Mouse (Mus musculus) CD4-positive, CD25-positive, alpha-beta regulatory T cell, adult 4 months (primary cell): ENCODE measurements at regions not wholly inside any gene's neighbourhood (a gene's known extent, or its start where the extent isn't known, plus 50 kb on each side); places are given as distances from the start of the nearest gene placed in this dataset.

Experiments used
- ATAC-seq: one replicate; pipeline ENCODE4 v1.8.0; 2017

DNA sequence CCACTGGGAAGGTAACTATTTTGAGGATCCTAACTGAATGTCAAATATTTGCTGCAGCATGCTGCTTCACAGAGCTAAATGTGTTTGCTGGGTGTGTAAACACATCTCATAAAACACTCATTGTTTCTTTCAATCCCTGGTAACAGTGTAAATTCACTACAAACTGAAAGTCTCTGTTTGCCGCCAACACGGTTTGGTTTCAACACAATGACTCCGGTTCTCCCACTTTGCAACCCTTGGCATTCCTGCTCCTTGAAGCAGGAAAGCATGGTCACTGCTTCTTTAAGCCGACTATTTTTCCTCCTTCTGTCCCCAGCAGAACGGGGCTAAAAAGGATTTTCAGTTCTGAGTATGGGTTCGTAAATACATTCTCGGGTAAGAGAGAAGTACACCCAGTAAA is 328.3 kb downstream of the Klf6 start:
- ATAC-seq: no peak

DNA sequence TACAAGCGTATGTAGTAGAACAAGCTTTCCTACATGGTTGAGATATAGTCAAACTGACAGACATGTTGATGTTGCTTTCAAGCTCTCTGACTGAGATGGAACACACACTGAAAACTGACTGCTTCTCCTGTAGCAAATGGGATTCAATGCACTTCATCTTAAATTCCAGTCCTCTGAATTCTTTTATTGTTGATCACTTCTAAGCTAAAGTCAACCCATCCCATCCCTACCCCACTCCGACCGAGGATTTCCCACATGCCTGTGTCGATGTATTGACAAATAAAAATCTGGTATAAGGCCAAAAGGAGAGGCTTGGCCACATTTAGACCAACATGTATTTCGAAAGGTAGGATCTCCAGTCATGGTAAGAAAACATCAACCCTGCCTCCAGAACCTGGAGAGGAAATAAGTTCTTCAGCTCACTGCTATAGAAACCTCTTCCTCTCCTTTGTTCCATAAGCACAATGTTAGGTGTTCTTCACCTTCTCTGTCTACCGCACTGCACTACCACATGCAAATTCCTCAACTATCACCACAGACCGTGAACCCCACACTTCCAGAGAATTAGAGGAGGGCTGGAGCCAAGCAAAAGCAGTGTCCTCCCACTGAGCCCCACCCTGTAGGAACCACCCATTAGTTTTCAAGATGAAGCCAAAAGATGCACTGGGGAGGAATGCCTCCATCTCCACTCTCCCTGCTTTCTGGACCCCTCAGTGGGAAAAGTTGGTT is 330.1 kb downstream of the Klf6 start:
- ATAC-seq: no peak

GRCm38 (mm10) chr13:6191915-6192295 is 330.6 kb downstream of the Klf6 start:
- no peak for ATAC-seq

DNA sequence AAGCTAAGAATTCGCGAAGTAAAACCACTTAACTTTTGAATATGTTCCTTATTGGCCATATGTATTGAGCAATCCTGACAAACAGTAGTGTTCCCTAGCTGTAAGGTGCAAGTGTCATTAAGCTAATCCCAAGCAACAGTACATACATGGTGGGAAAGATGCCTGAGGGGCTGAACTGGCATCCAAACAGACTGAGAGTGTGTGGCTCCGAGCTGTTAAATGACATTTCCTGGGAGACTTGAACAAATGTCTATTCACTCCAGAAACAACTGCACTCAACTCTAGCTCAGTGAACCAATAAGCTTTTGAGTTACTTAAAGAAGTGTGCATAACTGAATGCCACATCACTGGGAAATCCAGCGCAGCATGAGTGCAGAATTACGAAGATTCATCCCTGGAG is 335.4 kb downstream of the Klf6 start:
- no peak for ATAC-seq

DNA sequence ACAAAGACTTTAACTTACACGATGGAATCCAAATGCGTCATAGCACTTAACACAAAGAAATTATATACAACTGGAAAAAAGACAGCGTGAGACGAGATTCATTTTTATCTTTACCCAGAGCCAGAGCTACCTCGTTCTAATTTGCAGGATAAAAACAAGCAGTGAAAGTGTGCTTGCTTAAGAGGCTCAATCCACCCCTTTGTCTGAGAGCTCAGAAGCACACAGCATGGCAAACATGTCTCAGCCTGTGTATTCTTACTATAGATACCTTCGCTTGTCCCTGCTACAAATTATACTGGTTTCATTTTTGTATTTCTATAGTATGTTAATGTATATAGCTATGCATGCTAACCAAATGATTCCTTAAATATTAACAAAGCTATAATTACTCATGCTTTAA is 337.8 kb downstream of the Klf6 start:
- ATAC-seq: no peak

DNA sequence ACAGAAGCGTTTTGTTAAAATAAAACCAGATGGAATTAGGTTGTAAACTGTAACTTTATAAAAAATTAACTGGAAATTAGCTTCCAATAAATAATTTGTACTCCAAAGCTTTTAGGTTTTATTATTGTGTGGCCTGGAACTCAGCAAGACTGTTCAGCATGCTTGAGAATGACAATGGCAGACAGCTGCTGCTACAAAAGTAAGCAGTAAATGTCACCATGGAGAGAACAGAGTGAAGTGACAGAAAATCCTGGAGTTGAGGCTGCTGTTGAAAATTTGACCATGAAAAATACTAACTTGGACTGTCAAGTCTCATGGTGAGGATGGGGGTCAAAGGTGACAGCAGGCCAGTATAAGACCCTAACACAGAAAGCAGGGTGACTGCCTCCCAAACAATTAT is 340.2 kb downstream of the Klf6 start:
- no peak for ATAC-seq

- no peak for ATAC-seq
Measured at GRCm38 (mm10) chr13:6204801-6205200, 343.1 kb upstream of the Pitrm1 start.

DNA sequence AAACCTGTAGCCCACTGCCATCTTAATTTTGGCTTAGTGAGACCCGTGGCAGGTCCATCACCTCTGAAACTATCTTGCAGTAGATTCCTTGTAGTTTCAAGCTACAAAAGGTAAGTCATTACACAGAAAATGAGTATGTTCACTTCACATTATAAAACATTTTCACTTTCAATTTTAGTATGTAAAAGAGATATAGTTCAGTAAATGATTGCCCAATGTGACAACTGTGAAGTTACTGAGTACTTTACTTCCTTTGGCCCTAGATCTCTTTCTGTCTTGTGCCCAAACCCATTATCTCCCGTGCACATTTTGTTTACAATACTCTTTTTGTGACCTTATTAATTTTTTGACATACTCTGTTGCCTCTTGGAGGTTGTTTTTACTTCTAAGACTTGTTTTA is 335.4 kb upstream of the Pitrm1 start:
- peak; percentile 67 for ATAC-seq

- ATAC-seq: no peak
Measured at GRCm38 (mm10) chr13:6214189-6214588, 333.8 kb upstream of the Pitrm1 start.

- no peak for ATAC-seq
Measured at GRCm38 (mm10) chr13:6226087-6226643, 321.8 kb upstream of the Pitrm1 start.

- ATAC-seq: no peak
Measured at GRCm38 (mm10) chr13:6228278-6228677, 319.7 kb upstream of the Pitrm1 start.

- peak; percentile 57 for ATAC-seq
Measured at GRCm38 (mm10) chr13:6235394-6235793, 312.6 kb upstream of the Pitrm1 start.

DNA sequence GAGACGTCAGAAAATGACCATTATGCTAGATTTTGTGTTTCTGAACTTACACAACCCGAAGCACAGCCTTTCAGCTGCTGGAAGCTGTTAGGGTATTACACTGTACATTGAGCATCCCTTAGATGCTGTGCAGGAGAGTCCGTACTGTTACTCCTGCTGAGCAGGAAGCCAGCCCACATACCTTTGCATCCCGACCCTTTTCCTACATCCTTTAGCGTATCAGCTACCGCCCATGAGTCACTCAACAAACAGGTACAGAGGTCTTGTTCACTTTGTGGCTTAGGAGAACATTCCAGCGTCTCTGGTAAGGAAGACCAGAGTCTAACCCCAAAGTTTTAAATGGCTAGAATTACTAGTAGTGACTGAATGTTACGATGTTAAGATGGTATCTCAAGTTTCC is 311.4 kb upstream of the Pitrm1 start:
- ATAC-seq: no peak

DNA sequence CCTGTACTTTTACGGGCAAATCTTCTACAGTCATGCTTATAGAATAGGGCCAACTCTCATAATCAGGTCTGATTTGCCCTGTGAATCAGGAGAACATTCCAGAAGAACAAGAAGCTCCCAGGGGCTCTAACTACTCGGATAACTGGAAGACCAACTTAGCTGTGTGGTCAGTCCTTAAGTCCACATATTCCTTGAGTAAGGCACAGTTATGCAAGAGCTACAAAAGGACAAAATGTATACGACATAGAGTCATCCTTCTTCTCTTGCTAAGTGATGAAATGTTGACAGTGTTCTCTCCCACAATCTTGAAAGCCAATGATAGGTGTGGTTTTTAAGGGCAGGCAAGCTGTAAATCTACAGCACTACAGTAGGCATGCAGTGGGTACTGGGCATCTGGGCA is 310.7 kb upstream of the Pitrm1 start:
- no peak for ATAC-seq

DNA sequence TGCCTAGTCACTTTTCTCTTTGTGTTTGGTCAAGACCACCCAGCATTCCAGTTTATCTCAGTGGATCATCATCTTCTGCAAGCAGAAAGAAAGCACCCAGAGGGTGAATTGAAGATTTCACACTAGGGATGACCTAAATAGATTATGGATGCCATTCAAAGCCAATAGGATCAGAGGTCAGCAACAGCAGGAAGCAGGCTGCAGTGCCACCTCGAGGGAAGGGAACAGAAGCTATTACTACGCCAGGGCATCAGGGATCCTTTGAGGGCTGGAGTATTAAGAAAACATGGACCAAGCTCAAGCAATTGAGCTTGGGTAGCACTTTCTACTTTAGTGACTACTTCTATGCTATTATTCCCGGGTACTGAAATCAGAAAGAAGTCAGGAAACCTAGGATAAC is 307.1 kb upstream of the Pitrm1 start:
- ATAC-seq: no peak

- ATAC-seq: no peak
Measured at GRCm38 (mm10) chr13:6241472-6242123, 306.4 kb upstream of the Pitrm1 start.

- no peak for ATAC-seq
Measured at GRCm38 (mm10) chr13:6250106-6250505, 297.8 kb upstream of the Pitrm1 start.

DNA sequence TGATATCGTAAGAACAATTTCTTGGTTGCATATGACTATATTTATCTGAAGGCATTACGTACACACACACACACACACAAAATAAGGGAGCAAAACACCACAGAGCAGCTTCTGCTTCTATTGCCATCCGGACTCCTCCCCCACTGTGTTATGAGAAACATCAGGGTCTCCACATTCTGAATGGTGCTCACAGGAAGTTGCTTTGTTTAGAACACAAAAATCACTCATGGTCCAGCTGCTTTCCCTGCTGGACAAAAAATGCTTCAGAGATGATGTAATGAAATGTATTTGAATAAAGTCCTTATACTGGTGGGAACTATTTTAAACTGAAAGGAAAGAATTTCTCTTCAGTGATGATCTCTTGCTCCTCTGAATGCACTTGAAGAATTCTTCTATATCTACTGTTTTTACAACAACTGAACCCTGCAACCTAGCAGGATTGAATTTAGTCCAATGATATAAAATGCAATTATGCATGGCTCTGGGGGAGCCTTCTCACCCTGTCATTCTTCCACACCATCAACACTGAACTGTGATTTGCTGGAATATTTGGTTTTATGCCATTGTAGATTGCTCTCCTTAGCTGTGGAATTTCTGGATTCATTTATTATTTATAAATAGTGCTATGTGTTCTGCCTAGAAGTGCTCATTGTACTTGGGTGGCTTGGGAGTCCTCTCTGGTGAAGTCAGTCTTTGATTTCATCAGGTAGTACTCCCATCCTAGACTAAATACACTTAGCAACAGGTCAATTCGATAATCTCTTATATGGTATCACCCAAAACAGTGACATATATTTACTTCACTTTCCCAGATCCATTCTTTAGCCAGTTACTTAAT is 296.7 kb upstream of the Pitrm1 start:
- no peak for ATAC-seq

GRCm38 (mm10) chr13:6252100-6252499 is 295.8 kb upstream of the Pitrm1 start:
- ATAC-seq: peak; percentile 32

DNA sequence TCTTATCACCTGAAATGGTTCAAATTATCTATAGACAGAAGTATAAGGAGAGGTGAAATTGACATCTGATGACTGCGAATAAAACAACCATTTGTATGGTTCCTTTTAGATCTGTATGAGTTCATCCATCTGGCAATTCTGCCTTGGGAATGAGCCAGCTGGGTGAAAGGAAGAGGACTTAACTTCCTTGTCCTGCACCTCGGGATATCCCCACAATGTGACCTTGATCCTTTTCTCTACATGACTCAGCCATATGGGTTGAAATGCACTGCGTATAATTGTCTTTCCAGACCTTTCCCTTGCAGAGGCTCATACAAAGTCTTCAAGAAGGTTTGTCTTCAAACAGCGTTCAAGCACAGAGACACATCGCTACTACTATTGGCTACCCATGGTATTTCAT is 292.6 kb upstream of the Pitrm1 start:
- ATAC-seq: no peak

GRCm38 (mm10) chr13:6255728-6256496 is 292.0 kb upstream of the Pitrm1 start:
- no peak for ATAC-seq

GRCm38 (mm10) chr13:6258456-6258855 is 289.5 kb upstream of the Pitrm1 start:
- no peak for ATAC-seq
